Mouse (Mus musculus) bone marrow macrophage, adult 2 months (primary cell): Measurements from ENCODE around the gene Acp5. TPM values are rescaled to one million over a fixed set of nuclear protein-coding genes. Genes with fewer than 3 reads are reported as not detected.

Source experiments
- H3K27ac ChIP-seq: 2 replicates; pipeline ENCODE4 v1.5.1; 2012; ENCODE audit warnings: low read depth, low read length; ENCODE audit not compliant: insufficient read depth
- H3K4me1 ChIP-seq: 2 replicates; pipeline ENCODE4 v1.6.1; 2012; ENCODE audit warnings: low read length; ENCODE audit not compliant: control insufficient read depth, insufficient read depth
- H3K4me3 ChIP-seq: 2 replicates; pipeline ENCODE4 v1.5.1; 2012; ENCODE audit warnings: mild to moderate bottlenecking, low read length, moderate library complexity; ENCODE audit not compliant: insufficient read depth
- CTCF ChIP-seq: IDR thresholded peaks from 2 replicates; pipeline ENCODE4 v1.5.1; 2012; ENCODE audit warnings: low read depth, mild to moderate bottlenecking, low read length, moderate library complexity
- POLR2A ChIP-seq: IDR thresholded peaks from 2 replicates; pipeline ENCODE4 v1.6.1; 2012; ENCODE audit warnings: mild to moderate bottlenecking, low read depth, low read length, borderline replicate concordance
- polyA plus RNA-seq: library from polyadenylated mRNA; stranded (reverse); fragments of >200 nt; gene quantifications from 2 replicates; pipeline ENCODE4 v1.2.4, GENCODE M21; 2012; ENCODE audit not compliant: missing spikeins, insufficient read depth, insufficient read length

Gene Acp5
- polyA plus RNA-seq, 1 experiment = 9.9 TPM

GRCm38 (mm10) chr9:22085022-22085834 is 50.3 kb downstream of the Acp5 start, which contains the start of gene Ecsit:
Gene Ecsit (minus strand): TSS chr9:22085438.
- H3K27ac ChIP-seq = peak within 1 kb of the TSS; percentile 18; the same call in 1 of the 2 replicates

GRCm38 (mm10) chr9:22084667-22085021 is 50.9 kb downstream of the Acp5 start:
- peak overlapping the region; percentile 82 for H3K4me3 ChIP-seq
- TF ChIP-seq CTCF (no peak), POLR2A (no peak)
- peaks cover 4% of the 10 kb centered on the region; the same call in 1 of the 2 replicates for H3K4me1 ChIP-seq
- no peak overlapping the region for H3K27ac ChIP-seq

More at GRCm38 (mm10) chr9:22085022-22085834, 50.3 kb downstream of the Acp5 start, which contains the start of gene Ecsit:
- no peak for TF ChIP-seq POLR2A
- TF ChIP-seq CTCF = 0 out of 2 replicates have a peak, but pooled peaks have one; percentile 9
- Histone ChIP-seq H3K4me3 (peak within 1 kb of the TSS; percentile 82), H3K4me1 (peaks cover 4% of the 10 kb centered on the region; the same call in 1 of the 2 replicates)

Other genes with a start within 250 kb of the Acp5 start
- 26.9 and 32.4 TPM in 2 replicates for gene Rab3d, start 217.5 kb downstream of the Acp5 start, polyA plus RNA-seq
- 4.3 and 5.1 TPM in 2 replicates for gene Ccdc159, start 208.2 kb downstream of the Acp5 start, polyA plus RNA-seq
- gene Tmem205, start 208.2 kb downstream of the Acp5 start, polyA plus RNA-seq = 57.2 and 63.0 TPM in 2 replicates
- gene Plppr2, start 198.7 kb downstream of the Acp5 start, polyA plus RNA-seq = 5.8 and 6.0 TPM in 2 replicates
- 4.2 and 5.7 TPM in 2 replicates for gene Swsap1, start 180.0 kb downstream of the Acp5 start, polyA plus RNA-seq
- gene Epor, start 172.2 kb downstream of the Acp5 start, polyA plus RNA-seq = 1.1 and 1.4 TPM in 2 replicates
- gene Rgl3, start 146.3 kb downstream of the Acp5 start, polyA plus RNA-seq = 5.2 and 9.5 TPM in 2 replicates
- 1.5 TPM in 1 of 2 replicates, not detected in the other for gene Ccdc151, start 133.1 kb downstream of the Acp5 start, polyA plus RNA-seq
- gene Prkcsh, start 132.9 kb downstream of the Acp5 start, polyA plus RNA-seq = 64.1 and 65.9 TPM in 2 replicates
- 0.19 TPM in 1 of 2 replicates, not detected in the other for gene Elavl3, start 83.7 kb downstream of the Acp5 start, polyA plus RNA-seq
- gene Gm49318, start 64.5 kb downstream of the Acp5 start, polyA plus RNA-seq = not detected in 2 replicates
- 9.5 and 10.3 TPM in 2 replicates for gene Zfp653, start 64.3 kb downstream of the Acp5 start, polyA plus RNA-seq
- 5.7 and 7.0 TPM in 2 replicates for gene Ecsit, start 50.3 kb downstream of the Acp5 start, polyA plus RNA-seq
- 1.6 and 1.9 TPM in 2 replicates for gene Cnn1, start 36.5 kb downstream of the Acp5 start, polyA plus RNA-seq
- gene Elof1, start 18.5 kb downstream of the Acp5 start, polyA plus RNA-seq = 56.4 and 62.3 TPM in 2 replicates
- 19.5 and 22.5 TPM in 2 replicates for gene Pigyl, start 21.1 kb upstream of the Acp5 start, polyA plus RNA-seq
- not detected in 2 replicates for gene Zfp872, start 52.4 kb upstream of the Acp5 start, polyA plus RNA-seq
- gene Zfp809, start 90.0 kb upstream of the Acp5 start, polyA plus RNA-seq = 19.4 and 26.0 TPM in 2 replicates
- gene Zfp599, start 124.2 kb upstream of the Acp5 start, polyA plus RNA-seq = 0.31 TPM in 1 of 2 replicates, not detected in the other
- gene Zfp810, start 171.9 kb upstream of the Acp5 start, polyA plus RNA-seq = 10.7 TPM in 2 replicates